Mouse (Mus musculus) liver, adult (tissue): ENCODE results near the gene Nrarp.

Experiments
- GATA4 ChIP-seq: IDR thresholded peaks from 2 replicates; pipeline ENCODE4 v1.6.1; 2014; ENCODE audit warnings: mild to moderate bottlenecking, low read length; ENCODE audit not compliant: insufficient replicate concordance

Nrarp gene

DNA sequence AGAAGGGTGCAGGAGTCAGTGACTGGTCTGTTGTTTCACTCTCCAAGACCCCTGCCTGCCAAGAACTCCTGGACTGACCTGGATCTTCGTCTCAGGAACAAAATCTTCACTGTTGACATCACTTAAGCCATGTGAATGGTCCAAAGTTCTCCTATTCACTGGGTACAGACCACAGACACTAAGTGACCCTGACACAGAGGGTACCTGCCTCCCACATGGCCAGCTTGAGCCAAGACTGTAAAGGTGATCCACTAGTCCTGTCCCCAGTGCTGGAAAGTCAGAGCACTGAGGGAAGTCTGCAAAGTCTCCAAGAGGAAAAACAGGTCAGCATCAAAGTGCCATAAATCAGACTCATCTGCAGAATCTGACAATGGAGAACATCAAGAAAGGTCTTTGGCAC is 27.0 kb downstream of the Nrarp start:
- TF ChIP-seq GATA4: no peak

DNA sequence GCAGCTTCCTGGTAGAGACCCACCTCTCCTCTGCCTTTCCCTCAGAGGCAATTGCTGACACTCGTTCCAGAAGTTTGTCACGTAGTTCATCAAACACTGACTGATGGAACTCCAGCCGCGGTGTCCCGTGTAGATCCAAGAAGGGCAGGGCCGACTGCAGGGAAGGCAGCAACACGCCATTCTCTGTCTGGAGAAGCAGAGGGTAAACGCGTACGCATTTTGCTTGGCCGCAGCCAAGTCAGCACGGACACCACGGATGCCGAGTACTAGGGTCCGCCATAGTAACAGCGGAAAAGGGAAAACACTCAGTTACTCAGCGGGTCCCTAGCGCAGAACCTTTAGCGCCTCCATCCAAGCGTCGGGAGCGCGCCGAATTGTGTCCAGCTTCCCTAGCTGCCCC is 30.1 kb downstream of the Nrarp start:
- no peak for TF ChIP-seq GATA4

DNA sequence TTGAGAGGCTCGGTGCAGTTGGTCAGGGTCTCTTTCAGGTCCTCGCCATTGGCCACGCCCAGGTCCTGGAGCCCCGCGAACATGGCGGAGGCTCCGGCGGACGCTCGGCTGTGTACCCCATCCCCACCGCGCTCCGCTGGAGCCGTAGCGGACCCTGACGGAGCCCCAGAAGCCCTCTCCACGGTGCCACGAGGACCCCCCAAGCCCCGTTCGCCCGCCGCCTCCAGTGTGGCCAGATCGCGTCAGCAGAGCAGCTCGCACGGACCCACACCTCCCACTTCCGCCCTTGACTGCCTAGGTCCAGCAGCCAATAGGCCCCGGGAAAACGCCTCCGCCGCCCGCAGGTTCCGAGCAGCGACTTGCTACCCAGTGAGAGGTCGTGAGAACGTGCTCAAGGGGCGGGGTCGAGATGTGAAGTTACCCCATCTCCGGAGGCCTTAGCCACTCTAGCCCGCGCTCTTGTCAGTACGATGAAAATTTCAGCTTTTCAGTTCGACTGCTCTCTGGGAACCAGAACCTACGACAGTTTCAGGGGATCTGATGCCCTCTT is 30.6 kb downstream of the Nrarp start, which contains the start of gene Nelfb:
TSS of gene Nelfb (minus strand) at position 369 of the 550 bp plus-strand sequence.
- no peak; the same call in 1 of the 2 replicates for TF ChIP-seq GATA4

DNA sequence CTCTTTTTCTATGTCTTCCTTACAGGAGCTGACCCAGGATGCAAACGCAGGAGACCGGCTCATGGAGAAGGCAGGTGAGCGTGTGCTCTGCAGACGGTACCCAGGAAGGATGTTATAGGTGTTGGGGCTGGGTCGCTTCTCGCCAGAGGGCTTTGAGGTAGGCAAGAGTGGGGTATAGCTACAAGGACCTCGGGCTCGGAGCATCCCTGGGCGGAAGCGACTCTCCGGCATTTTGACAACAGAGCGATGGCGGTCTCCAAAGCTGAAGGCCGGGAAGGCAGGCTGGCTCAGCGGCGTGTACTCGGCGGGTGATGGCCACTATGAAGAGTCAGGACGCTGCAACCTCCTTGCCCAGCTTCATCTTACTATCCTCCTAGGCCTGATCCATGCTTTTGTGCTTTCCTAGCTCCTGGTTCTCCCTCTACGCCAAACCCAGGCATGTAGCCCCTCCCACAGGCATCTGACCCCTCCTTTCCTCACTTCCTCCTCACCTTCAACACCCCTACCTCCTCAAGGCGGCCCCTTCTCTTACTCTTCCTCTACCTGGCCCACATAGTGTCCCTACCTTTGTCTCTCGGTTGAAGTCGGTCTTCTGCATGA is 32.8 kb downstream of the Nrarp start:
- no peak for TF ChIP-seq GATA4

DNA sequence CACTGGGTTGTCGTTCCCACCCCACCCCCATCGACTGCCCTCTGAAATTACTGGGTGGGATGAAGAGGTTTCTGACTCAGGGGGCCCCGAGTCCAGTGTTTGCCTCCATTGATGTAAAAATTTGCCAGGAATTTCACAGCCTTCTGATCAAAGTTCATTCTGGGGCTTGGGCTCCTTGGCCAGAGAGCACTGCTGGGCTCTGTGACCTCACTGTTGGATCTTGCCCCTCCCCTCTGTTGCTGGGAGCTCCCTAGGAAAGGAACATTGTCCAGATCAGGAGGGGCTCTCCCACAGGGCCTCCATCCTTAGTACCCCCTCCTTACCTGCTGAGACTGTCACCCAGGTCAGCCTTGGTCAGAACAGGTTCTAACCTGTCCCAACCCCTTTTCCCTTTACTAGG is 33.9 kb downstream of the Nrarp start, which contains the start of gene Stpg3:
TSS of gene Stpg3 (minus strand) at position 194 of the 400 bp plus-strand sequence.
- no peak for TF ChIP-seq GATA4

DNA sequence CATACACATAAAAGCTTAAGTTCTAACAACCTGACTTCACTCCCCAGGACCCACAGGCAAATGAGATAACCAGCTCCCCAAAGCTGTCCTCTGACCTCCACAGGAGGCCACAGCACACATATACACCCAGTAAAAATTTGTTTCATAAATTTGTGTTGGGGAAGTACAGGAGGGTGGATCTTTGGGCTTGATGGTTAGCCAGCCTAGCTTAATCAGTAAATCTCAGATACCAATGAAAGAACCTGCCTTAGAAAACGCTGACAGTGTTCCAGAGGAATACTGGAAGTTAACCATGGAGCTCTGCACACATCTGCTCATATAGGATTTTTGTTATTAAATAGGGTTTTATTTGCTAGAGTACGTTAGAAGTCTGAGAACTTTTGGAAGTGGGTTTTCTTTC is 37.1 kb downstream of the Nrarp start:
- no peak for TF ChIP-seq GATA4

DNA sequence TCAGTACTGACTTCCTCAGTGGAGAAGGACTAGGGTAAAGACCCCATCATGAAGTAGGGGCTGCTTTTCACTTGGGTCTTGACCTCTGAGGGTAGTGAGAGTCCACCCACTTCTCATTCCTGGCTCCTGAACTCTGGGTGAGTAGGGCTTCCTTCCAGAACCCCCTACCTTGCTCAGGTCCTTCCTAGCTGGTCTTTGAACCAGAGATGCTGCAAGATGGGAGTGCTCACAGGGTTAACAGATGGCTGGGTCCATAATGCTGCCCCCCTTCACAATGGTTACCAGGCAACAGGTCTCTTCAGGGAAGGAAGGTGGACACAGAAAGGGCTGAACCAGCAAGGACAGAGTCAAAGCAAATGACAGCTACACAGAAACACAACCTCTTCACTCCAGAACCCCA is 37.9 kb downstream of the Nrarp start, which contains the start of gene Fam166a:
TSS of gene Fam166a (plus strand) at position 301 of the 400 bp plus-strand sequence.
- TF ChIP-seq GATA4: no peak

DNA sequence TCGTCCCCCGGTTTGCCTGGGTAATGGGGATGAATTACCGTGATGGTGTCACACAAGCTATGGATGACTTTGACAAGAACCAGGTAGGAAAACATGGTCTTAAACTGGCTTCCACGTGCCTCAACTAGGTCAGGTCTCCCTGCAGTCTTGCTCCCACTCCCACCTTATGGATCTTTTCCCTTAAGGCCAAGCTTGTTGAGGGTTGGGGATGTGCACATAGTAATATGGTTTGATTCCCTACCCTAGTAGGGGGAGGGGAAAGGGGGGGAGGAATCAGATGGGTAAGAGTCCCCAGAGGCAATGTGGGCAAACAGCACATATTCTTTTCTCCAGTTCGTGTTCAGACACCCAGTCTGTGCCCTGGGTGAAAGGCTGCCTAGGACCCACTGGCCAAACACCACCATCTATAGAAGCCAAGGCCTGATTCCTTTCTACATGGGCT is 40.8 kb downstream of the Nrarp start:
- TF ChIP-seq GATA4: no peak

DNA sequence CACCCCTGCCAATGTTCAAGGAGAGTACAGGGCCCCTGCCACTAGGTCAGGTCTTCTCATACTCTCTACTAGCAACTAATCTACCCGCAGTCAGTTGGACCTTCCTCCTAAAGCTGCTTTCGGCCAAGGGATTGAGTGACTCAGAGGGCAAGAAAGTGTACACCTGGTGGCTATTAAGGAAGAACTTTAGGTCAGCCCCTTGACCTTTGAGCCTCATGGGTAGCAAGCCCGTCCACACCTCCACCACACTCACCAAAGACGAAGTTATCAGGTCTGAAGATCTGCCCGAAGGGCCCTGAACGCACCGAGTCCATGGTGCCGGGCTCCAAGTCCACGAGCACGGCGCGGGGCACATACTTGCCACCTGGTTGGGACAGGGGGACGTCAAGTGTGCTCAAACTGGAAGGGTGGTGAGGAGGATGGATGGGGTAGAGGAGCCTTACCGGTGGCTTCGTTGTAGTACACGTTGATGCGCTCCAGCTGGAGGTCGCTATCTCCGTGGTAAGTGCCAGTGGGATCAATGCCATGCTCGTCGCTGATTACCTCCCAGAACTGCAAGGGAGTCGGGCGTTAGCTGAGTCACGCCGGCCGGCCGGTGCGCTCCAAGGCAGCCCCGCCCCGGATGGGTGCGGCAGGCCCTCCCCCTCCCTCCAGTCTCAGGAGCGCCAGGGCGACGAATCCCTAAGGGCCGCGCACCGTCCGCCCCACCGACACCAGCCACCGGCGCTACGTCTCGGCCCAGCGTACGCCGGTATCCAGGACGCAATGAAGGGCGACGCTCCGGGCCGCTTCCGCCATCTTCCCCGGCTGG is 43.3 kb downstream of the Nrarp start:
- peak; percentile 81; the same call in 1 of the 2 replicates for TF ChIP-seq GATA4

DNA sequence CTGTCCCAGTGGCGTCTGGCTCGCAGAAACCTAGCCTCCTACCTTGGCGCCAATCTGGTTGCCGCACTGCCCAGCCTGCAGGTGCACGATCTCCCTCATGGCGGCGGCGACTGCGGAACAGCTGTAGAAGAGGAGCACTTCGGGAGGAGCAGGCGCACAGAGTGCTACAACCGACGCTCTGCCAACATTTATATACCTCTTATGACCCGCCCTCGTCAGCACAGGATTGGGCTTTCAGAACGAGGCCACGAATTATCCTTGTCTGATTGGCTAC is 43.9 kb downstream of the Nrarp start, which contains the start of gene Tubb4b:
TSS of gene Tubb4b (minus strand) at position 211 of the 274 bp plus-strand sequence.
- TF ChIP-seq GATA4: no peak; the same call in 1 of the 2 replicates

DNA sequence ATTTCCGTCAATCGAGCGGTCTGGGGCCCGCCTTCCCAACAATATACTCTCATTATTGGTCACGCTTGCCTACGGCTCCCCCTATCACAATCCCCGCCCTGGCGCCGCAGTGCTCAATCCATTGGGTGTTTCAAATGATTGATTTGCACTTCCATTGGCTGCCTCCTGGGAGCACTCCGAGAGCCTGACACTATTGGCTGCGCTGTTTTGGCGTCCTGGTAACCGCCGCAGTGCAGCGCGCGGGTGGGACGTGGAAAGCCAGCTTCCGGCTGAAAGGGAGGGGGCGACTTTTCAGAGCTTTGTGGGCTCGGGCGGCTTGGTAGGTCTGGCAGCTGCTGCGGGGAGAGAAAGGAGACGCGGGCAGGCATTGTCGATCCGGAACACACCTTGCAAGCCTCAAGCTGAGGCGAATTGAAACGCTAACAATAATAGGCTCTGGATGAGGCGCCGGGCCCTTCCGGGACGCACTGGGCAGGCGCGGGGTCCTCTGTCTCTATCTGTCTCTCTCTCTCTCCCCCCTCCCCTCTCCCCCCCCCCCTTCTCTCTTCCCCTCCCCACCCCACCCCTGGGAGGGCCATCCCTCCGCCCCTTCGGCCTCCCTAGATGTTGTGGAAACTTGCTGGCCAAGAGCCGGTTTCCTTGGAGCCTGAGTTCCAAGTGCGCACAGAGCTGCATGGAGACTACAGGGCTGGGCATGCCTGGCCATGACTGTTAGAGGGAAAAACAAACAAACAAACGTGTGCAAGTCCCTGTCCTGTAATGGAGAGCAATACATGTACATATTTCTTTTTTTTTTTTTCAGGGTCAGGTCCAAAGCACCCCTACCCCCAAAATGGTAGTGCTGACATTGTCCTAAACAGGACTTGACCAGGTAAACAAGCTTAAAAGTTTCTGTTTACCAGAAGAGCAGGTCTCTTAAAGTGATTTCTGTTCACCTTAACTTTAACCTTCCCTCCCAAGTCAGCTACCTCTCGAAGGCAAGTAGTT is 44.5 kb downstream of the Nrarp start:
- no peak for TF ChIP-seq GATA4

DNA sequence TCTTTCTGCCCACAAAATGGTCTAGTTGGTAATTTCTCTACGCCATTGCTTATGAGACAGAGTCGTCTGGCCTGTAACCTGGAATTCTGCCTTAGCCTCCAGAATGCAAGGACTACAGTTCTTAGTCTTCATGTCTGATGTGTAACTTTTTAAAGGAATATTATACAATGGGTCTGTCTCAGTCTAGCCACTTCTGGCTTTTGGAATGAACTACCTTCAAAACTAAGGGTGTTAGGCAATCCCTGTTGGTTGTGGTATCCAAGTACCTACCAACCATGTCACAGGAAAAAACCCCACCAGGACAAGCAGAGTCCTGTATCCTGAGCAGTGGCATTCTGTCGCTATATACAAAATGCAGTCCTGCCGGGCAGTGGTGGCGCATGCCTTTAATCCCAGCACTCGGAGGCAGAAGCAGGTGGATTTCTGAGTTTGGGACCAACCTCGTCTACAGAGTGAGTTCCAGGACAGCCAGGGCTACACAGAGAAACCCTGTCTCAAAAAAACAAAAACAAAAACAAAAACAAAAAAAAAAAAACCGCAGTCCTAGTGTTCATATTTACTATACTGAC is 45.3 kb downstream of the Nrarp start:
- TF ChIP-seq GATA4: no peak

DNA sequence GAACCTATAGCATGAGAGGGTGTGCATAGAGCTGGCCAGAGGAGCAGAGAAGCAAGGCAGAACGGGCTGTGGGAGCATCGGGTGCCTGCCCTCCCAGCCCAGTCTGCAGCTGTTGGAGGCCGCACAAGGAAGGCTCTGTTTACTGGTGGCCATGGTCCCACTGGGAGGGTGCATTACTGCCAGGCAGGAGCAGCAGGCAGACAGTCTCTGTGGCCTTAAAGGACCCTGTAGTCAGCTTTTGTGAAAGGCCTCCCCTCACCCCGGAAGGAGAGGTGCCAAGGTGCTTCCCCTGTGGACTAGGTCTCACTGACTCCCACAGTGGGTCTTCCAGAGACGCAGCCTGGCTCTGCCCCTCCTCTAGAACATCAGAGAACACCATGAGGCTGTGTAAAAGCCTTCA is 46.3 kb downstream of the Nrarp start:
- no peak for TF ChIP-seq GATA4

DNA sequence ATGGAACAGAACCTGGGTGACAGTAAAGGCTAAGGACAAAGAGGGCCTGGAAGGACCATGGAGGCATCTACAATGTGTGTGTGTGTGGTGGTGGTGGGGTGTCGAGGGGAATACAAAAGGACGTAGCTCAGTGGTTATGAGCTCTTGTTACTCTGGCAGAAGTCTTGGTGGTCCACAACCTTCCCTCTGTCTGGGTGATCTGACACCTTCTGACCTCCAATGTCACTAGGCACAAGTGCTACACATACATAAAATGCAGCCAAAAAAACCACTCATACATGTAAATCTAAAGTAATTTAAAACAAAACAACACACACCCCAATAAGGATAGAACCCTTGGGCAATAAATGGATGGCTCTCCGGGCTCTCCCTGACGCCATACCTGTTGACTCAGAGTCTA is 46.8 kb downstream of the Nrarp start:
- no peak for TF ChIP-seq GATA4

DNA sequence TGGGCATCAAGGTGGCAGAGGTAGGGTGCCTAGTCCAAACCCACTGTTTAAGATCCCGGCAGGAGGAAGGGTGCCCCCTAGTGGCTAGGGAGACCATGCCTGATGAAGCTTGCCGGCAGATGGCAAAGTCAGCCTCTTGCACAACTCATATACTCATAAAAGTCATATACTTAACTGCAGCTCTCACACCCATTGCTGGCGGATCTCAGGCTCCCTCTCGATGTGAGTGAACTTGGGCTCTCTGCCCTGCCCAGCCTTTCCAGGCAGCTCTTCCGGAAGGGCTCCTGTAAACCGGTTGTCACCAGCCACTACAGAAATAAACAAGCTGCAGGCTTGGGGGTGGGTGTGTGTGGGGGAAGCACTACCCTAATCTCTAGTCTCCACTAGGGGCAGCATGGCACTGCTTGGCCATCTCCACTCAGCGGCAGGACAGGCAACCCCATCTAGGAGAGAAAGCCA is 47.9 kb downstream of the Nrarp start:
- no peak for TF ChIP-seq GATA4

DNA sequence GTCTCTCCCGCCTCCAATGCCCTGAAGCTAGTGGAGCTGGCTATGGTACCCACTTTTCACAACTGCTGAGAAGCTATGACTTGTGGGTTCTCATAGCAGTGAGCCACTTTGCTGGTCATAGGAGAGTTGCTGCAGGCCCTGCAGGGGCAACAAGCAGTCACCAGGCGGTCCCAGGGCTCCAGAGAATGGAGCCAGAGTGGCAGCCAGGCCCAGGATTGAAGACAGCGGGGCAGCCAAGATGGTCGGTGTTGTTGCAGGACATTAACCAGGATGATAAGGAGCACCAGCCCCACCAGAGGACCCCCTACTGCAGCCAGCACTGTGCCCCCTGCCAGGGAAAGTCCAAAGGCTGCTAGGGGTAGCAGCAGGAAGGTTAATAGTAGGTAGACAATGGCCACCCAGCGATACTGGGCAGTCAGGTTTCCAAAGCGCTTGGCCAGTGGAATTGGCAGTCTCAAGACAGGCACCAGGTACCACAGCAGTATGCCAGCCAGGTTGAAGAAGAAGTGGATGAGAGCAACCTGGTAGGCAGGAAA is 48.5 kb downstream of the Nrarp start:
- TF ChIP-seq GATA4: no peak
